Mouse (Mus musculus) adipocyte (in vitro differentiated cells): Measurements from ENCODE around the gene Tecpr1.

Source experiments
- DNase-seq: peaks from one replicate; pipeline ENCODE4 v3.0.0-alpha.2; 2016; ENCODE audit warnings: low spot score

The Tecpr1 gene

DNA sequence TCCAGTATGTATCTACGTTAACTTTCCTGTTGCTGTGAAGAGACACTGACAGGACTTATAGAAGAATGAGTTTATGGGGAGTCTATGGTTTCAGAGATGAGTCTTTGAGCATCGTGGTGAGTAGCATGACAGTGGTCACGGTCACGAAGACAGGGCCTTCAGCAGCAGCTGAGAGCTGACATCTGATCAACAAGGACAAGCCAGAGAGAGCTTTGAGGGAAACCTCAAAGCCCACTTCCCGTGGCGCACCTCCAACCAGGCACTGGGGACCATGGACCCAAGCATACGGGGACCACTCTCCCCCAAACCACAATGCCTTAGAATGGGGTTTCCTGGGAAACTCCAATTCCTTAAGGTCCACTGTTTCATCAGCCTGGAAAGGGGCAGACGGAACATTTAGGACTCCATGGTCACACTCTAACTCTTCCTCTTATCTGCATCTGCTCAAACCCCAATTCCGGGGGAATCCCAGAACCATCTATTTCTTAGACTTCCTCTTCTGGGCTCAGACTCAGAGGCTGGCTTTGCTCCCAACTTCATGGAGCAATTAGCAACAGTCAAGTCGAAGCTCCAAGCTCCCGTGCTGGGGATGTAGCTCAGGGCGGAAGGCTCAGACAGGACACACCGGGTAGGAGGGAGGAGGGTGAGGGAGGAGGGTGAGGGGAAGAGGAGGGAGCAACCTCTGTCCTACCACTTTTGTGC, 28.6 kb upstream of the Tecpr1 start:
- DNase-seq, result peak; percentile 29

DNA sequence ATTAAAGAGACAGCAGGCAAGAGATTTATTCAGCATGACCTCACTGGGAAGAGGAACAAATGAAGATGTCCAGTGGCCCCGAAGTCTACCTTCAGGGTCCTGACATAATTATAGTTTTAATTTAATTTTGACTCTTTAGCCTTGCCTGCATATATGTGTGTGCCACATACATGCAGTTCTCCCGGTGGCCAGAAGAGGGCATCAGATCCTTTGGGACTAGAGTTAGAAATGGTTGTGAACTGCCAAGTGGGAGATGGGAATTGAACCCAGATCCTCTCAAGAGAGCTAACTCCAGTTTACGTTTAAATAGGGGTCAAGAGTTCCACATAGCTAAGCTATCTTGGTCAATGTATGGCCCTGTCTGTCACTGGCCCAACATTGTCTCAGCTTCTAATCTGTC, 26.5 kb upstream of the Tecpr1 start:
- no peak for DNase-seq

DNA sequence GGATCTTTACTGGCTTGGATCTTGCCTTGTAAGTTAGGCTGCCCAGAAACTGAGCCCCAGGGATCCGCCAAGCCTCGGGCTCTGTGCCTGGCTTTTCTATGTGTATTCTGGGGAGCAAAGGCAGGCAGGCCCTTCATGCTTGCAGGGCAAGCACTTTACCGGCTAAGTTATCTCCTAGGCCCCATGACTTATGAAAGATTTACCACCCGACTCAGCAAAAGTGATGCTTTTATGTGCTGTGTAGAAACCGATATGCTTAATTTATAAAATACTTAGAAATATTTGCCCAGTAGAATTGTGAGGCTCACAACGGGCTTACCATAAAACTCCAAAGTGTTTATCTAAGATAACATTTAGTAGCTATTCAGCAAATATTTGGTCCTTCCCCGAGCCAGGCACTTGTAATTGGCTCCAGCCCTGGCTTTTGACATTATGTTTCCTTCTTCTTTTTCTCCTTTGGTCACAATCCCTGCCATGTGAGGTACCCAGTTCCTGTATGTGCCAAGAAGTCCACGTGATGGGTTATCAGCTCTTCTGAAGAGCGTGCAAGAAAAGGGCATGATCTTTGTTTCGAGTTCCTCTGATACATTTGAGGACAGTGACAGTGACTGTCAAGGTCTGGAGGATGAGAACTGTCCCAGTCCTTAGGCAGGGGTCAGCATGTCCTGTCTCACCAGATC, 24.6 kb upstream of the Tecpr1 start:
- DNase-seq, result no peak

DNA sequence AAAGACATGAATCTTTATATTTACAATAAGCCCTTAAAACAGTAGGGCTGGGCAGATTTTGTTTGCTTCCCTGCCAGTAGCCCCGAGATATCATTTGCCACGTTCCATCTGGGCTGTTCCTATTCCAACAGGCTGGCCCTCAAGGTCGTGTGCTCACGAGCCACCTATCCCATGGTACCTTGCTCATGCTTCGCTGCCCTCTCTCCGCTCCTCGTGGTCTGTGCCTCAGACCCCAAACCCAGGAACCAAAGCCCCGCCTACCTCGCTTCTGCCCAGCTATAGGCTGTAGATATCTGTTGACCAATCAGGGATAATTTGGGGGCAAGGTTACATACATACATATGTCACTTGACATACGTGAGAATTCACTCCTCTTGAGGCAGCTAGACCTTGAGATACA, 23.9 kb upstream of the Tecpr1 start:
- no peak for DNase-seq

DNA sequence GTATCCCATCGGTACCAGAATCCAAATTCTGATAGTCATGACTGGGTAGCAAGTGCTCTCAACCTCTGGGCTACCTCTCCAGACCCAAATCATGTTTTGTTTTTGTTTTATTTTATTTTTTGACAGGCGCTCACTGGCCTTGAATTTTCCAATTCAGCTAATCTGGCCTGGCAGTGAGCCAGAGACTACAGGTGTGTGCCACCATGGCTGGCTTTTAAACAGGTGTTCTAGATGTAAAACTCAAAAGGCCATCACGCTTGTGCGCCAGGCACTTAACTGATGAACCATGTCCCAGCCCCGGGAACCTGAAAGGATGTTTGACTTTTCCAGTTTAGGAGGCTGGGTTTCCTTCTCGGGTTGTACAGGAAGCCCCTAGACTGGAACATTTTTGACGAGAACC, 23.3 kb upstream of the Tecpr1 start:
- DNase-seq, result no peak

DNA sequence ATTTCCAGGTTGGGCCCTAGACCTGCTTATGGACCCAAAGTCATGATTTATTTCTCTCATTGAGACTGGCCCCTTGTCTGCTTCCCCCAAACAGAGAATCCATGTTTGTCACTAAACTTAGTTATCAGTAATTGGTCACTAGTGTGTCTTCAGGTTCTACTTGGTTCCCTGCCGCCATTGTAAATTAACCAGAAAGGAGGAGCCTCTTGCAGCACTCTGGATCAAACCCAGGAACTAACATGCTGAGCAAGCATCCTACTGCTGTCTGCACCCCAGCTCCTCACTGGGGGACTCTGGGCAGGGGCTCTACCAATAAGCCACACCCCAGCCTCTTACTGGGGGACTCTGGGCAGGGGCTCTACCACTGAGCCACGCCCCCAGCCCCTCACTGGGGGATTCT, 22.2 kb upstream of the Tecpr1 start:
- DNase-seq, result no peak

DNA sequence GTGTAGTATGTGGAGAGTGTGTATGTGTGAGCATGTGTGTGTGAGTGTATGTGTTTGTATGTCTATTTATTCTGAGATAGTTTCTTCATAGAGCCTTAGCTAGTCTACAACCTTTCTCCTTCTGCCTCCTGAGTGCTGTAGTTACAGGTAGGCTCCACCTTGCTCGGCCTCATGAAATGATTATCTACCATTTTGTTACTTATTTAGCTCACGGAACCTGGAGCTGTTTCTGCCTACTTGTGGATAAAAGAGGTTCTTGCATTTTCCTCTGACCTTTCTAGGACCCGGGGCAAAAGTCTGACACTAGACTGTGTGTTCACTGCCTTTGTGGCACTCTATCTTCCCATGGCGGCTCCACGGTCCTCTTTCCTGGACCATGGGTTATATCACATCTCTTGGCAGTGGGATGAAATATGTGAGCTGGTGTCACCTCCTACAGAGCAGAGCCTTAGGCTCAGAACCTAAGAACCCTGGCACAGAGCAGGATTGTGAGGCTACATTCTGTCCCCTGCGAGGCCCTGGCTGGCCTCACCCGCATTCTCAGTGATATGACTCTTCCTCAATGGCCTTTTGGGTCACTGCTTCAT, 20.6 kb upstream of the Tecpr1 start, which contains the start of gene Bri3:
Gene Bri3, plus strand, starts transcription at position 537 of the 587 bp plus-strand sequence.
- no peak for DNase-seq

DNA sequence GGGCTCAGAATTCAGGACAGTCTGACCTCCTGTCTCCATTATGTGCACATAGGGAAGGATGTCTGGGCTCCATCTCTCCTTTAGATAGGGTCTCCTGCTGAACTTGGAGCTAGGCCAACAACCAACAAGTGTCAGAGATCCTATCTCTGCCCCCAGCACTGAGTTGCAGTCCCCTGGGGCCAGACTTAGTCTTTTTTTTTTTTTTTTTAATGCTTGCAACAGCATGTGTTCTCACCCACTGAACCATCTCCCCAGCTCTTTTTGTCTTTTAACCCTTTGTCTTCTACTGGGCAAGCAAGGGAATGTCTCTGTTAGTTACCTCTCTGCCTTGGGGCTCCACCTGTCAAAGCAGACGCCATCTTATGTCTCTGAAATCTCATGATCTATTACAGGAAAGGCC, 15.6 kb upstream of the Tecpr1 start:
- DNase-seq, result no peak

DNA sequence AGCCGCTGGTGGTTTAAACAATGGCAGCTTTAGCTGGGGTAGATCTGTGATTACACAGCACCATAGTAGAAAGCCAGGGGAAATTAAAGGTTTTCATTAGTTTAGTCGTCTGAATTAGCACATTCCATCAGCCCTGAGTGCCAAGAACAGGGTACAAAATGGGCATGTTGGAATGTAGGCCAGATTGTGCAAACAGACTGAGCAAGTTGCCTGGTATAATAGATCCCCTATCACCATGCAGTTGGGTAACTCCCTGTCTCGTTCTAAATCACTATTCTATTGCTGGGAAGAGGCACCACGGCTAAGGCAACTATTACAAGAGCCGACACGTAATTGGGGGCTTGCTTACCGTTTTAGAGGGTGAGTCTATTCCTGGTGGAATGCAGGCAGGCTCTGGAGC, 11.3 kb upstream of the Tecpr1 start:
- no peak for DNase-seq

DNA sequence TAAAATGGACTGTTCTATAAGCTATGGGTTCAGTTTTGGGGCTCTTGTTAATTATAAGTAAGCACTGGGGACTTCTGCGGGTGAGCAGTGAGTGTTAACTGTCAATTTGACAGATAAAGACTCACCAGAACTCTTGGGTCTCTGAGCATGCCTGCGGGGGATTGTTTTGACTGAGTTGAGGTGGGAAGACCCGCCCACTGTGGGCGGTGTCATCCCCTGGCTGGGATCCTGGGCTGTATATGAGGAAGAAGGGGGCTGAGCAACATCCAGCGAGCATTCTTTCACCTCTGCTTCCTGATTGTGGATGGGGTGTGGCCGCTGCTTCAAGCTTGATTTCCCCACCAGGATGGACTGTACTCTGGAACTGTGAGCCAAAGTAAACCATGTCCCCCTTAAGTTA, 10.8 kb upstream of the Tecpr1 start:
- DNase-seq, result no peak

DNA sequence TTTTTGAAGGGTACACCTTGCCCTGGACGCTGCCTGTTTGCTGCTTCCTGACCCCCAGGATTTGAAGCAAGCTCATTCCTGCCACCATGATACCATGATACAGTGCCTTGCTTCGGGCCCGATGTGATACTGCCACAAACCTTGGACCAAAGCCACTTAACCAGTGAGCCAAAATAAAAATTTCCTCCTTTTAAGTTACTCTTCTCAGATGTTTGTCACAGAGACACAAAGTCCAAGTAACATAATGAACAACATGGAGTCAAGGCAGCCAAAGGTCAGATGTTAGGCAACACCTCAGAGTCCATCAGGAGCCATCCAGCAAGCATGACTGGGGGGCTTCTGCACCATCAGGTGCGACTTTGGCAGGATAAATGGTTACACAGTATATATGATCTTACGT, 9.1 kb upstream of the Tecpr1 start:
- DNase-seq, result no peak

DNA sequence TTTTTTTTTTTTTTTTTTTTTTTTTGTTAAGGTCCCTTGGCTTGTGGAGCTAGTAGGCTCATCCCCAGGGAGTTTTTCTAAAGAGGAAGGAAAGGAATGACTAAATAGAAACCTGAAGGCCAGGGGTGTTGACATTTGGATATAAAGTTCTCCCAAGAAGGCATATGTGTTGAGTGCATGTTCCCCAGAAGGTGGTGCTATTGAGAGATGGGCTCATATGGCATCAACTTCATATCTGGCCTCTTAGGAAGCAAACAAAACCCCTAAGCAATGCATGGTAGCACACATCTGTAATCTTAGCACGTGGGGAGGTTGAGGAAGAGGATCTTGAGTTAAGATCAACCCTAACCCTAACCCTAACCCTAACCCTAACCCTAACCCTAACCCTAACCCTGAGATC, 8.0 kb upstream of the Tecpr1 start:
- peak; percentile 68 for DNase-seq

DNA sequence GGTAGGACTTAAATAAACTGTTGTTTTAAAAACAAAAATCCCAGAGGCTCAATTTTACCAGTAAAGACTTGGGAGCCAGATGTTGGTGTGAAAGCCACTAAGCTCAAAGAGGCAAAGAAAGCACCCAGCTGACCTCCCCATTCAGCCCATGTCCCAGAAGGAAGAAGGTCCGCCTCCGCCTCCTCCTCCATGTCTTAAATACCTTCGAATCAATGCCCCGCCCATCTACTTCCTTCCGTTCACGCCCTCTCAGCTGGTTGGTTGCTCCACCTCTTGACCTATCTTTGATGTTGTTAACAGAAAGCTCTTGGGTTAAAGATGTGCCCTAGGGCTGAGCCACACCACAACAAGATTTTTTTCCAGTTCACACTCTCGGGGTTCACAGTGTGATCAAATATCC, 6.8 kb upstream of the Tecpr1 start:
- no peak for DNase-seq

DNA sequence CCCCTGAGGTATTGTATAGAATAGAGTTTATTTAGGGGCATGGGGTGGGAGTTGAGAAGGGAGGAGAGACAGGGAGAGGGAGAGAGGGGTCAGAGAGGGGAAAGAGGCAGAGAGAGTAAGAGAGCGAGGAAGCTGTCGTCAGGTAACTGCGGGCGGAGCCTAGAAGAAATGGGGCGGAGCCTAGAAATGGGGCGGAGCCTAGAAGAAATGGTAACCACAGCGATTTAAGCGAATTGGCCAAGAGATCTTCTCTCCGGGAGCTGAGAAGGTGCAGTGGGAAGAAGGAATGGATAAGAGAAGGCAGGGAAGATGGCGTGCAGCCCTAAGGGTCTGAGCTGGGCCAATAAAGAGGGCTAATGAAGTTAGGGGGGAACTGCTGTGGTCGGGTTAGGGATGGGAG, 2.8 kb upstream of the Tecpr1 start:
- no peak for DNase-seq

DNA sequence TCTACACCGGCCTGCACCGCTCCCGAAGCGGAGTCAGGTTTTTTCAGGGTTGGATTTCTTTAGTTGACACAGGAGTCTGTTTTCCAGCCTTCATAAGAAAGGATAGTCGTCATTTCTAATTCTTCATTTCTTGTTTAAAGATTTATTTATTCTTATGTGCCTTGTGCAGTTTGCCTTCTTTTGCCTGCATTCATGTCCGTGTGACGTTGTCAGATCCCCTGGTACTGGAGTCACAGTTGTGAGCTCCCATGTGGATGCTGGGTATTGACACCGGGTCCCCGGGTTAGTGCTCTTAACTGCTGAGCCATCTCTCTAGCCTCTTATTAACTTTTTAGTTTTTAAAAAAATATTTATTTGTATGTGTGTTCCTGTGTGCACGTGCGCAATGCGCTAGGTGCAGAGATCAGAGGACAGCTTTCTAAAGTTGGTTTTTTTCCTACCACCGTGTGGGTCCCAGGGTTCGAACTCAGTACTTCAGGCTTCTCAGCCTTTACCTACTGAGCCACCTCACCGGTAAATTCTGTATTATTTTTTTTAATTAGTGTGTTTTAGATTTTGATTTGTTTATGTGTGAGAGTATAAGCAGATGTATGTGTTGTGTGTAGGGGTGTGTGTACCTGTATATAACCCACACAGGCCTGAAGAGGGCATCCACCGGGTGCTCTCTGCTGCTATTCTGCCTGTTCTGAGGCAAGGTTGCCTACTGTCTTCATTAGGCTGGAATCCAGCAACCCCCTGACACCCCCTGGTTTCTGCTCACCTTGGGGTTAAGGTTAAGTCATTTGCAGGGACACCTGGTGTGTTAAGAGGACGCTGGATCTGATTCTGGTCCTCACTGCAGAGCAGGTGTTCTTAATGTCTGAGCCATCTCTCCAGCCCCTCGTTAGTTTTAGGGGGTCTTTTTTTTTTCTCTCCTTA, 743 bp upstream of the Tecpr1 start:
- no peak for DNase-seq

DNA sequence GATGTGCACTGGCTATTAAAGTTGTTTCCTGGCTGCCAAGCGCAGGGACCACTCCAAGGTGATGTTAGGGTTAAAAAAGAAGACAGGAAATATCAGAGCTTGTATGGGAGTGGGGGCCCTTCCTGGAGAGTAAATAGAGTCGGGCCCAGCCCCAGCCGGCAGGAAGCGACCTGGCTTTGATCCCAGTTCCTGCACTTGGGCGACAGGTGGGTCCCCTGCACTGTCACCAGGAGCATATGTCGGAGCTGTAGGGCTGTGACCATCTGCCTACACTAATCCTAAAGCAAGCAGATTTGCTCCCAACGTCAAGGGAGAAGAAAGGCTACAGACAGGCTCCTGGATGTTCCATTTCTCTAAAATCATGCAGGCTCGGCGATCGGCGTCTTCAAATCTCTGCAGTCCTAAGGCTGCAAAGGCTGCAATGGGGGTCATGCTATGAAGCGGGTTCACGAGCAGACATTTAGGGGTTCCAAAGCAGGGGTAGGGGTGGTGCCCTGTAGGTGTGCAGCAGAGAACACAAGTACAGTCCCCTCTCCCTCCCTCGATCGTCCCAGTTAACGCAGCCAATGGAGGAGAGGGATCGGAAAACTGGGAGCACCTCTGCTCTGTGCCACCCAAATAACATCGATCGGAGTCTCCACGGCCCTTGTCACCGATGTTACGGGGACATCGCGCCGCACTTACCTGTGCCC, 458 bp downstream of the Tecpr1 start:
- no peak for DNase-seq

DNA sequence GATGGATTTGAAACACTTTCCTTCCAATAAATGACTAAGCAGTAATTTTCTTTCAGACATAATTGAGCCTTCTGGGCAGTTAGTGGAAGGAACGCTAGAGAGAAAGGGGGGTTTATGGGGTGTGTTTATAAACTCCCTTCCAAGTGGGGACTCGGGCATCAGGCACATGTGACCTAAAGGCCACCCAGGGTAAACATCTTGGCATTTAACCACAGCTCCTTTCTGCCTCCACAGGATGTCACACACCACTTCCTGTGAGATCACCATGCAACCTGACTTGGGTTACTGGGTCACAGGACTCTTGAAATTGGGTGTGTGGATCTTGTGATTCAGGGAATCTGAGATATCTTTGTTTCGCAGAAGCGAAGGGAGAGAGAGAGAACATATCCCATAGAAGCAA, 2.1 kb downstream of the Tecpr1 start:
- peak; percentile 66 for DNase-seq

DNA sequence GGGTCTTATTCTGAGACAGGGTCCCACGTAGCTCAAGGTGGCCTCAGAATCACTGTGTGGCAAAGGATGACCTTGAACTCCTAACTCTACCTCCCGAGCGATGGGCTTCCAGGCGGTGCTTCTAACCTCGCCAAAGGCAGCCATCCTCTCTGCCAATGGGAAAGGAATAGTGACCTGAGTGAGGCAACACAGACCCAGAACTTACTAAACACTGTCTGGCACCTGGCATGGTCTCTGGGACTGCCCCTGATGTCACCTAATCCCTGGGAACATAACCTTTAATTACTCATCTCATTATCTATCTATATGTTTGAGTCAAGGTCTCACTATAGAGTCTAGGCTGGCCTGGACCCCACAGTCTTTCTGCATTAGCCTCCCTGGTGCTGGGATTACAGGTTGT, 3.5 kb downstream of the Tecpr1 start:
- DNase-seq, result no peak

DNA sequence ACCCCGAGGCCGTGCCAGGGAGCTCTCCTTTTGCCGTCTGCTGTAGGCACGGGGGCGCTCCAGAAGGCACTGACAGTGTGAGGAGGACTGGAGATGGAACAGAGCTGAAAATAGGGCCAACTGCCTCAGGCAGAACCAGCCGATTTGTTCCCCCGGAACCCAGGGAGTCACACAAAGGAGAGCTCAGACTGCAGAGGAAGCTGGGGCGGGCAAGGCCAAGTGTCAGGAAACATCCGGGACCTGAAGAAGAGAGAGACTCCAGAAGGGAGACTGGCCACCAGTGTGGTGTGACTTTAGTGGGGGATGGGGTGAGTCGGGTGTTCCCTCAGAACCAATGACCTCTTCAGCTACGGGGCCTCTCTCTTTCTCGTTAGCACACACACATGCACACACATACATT, 4.1 kb downstream of the Tecpr1 start:
- DNase-seq, result no peak

DNA sequence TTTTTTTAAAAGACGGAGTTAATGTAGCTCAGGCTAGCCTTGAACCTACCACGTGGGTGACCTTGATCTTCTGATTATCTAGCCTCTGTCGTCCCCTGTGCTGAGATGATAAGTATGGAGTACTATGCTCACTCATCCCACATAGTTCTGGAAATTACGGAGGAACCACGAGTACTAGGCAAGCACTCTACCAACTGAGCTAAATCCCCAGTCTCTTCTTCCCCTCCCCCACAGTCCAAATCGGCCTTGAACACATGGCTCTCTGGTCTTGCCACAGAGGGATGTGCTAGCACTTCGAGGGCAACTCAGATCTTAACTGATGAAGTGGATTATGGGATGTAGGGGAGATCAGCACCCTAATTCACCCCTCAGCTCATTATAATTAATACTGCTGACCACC, 5.4 kb downstream of the Tecpr1 start:
- DNase-seq, result no peak

DNA sequence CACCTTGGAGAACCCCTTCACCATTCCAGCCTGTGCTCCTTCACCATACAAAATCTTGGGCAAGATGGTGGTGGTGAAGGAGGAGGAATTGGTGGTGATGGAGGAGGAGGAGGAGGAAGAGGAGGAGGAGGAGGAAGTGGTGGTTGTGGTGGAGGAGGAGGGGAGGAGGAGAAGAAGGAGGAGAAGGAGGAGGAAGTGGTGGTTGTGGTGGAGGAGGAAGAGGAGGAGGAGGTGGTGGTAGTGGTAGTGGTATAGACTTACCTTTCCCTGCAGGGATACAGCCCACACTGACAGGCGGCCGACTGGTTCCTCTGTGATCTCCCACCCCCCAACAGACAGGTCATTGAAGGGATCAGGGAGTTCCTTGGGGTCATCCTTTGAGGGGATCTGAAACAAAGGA, 7.4 kb downstream of the Tecpr1 start:
- no peak for DNase-seq

DNA sequence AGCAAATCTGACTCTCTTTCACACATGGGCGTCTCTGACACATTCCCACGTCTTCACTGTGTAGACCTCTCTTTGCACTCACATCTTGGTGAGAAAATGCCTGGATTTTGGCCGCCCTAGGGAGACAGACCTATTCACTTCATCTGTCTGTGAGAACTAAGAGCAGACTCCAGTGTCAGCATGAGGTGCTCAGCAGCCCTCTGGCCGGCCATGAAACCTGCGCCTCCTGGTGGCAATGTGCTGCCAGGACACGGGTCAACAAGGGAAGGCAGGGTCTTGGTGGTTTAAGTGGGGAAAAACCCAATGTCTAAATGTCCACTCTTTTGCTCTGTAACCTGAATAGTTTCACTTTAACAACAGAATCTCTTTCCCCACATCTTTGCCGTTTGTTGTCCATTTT, 9.0 kb downstream of the Tecpr1 start:
- DNase-seq, result peak; percentile 53
